Mouse (Mus musculus) Patski (cell line): ENCODE data around the gene Rgs1. TPM values are rescaled to one million over a fixed set of nuclear protein-coding genes. Genes with fewer than 3 reads are reported as not detected.

ENCODE experiments used
- ATAC-seq: fragments of 100-300 bp; one replicate; pipeline ENCODE4 v1.8.0; 2021
- CTCF ChIA-PET: fragments of 350-600 bp; sonication (Branson Sonifier 250); formaldehyde crosslinking; loops from one replicate; lab custom pipeline; 2022; ENCODE audit warnings: inconsistent platforms; lab: Charles Lee
- POLR2A ChIA-PET: fragments of 350-600 bp; sonication (Branson Sonifier 250); formaldehyde crosslinking; loops from one replicate; lab custom pipeline; 2022; ENCODE audit warnings: antibody characterized with exemption, inconsistent platforms; lab: Charles Lee
- DNase-seq: peaks from one replicate; pipeline ENCODE4 v3.0.0-alpha.2; 2011; ENCODE audit warnings: low read depth, low spot score
- H3K27me3 ChIP-seq: fragments of 371-371 bp; one replicate; pipeline ENCODE4 v1.5.1; 2021
- CTCF ChIP-seq: fragments of 100-300 bp; IDR thresholded peaks from one replicate; pipeline ENCODE4 v1.5.1; 2021
- in situ Hi-C: fragments of 300-500 bp; cut with MboI; formaldehyde crosslinking; loops from 3 replicates; pipeline ENCODE4 v1.11.1; 2018; ENCODE audit warnings: low pct_unique_long_range_greater_than_20kb, mixed read lengths
- polyA plus RNA-seq: library from polyadenylated mRNA; unstranded; gene quantifications from one replicate; pipeline ENCODE4 v1.2.3, GENCODE M21; 2021

Gene Rgs1
- polyA plus RNA-seq, 1 experiment from 2014 or later, result not detected

DNA sequence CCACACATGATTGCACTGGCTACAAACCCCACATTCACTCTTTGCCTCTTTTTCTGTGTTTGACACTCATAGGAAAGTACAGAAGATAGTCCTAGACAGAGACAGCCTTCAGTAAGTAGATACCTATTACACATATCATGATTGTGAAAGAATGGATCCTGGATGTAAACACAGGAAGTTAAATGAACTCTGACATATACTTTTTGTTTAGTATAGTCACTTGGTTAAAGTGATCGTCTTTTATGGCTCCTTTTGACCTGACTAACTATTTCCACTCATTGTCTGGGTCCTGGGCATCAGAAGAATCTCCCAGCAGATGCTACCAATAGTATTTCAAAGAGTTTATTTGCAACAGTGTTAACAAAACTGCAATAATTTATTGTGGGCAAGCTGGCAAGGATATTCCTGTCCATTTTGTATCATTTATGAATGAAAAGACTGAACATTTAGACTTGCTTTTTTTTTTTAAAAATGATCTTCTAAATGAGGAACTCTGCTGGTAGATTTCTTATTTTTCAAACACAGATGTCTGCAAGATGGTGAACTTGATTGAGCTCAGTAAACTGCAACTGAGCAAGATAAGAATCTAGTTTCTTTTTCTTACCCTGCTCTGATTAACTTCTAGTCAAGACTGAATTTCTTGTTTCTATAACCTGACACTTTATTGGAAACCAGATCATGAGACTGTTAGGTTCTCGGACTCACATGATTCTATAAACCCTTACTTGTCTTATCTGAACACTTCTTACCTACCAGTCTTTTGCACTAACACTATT, 7.7 kb upstream of the Rgs1 start:
- ChIA-PET CTCF (interaction anchor here (1.2 kb wide), 1 partner anchor 43 kb away, joined by 4 read pairs; no protein-coding TSS in a partner anchor), POLR2A (no interaction called here)
- H3K27me3 ChIP-seq, result no peaks in the 10 kb centered on the region
- ATAC-seq, result no peak
- TF ChIP-seq CTCF, result no peak
- no peak for DNase-seq
- in situ Hi-C loops, result no loop called here

DNA sequence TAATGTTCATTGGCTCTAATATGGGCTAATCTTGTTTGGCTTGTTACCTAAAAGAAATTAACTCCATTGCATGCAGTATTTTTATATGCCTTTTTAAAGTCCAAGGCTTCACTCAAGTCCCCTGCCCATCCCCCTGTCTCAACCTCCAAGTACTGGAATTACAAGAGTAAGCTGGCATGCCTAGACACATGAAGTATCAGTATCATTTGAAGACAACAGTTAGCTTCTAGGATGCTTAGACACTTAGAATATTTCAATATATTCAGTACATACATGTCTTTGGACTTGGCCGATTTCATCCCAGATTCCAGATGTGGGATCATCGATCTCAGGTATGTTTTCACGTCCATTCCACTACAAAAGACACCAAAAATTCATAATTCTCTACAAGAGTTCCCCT, 836 bp downstream of the Rgs1 start:
- DNase-seq (no peak), ATAC-seq (no peak)
- peaks cover 9% of the 10 kb centered on the region for H3K27me3 ChIP-seq
- in situ Hi-C loops, result loop anchor here (10.0 kb wide), 2 partner anchors 127 to 443 kb away; no protein-coding TSS in a partner anchor
- ChIA-PET CTCF (no interaction called here), POLR2A (no interaction called here)
- no peak for TF ChIP-seq CTCF

DNA sequence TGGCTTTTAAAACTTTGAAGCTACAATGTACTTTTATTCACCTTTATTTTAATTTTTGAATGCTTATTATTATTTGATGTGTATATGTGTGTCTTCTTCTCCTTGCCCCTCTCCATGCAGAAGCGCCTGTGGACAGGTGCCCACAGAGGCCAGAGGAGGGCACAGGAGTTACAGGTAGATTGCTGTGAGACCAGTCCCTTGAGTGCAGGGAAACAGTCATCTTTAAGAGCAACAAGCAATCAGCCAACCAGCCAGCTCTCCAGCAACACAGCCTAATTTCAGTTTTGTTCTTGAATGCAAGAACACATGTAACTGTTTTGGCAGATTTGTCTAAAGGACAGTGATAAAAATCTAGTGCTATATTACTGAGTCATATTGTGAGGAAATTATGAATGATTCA, 1.7 kb downstream of the Rgs1 start:
- ChIA-PET CTCF (no interaction called here), POLR2A (no interaction called here)
- in situ Hi-C loops, result loop anchor here (10.0 kb wide), 2 partner anchors 127 to 443 kb away; no protein-coding TSS in a partner anchor

DNA sequence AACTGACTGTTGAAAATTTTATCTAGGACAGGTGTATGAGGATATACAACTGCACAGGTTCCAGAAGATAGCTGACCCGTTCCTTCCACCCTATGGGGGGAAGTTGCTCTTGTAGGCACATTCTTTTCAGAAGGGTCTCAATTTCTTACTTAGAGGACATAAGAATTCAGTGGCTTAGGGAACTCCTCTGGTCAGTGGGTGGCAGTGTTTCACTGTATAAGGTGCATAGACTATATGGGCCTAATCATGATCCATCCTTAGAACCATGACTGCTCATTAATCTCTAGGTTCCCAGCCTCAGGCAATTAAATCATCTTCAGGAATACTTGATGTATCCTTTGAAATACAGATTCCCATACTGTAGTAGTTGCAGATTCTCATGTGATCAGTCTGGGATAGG, 5.5 kb downstream of the Rgs1 start:
- ChIA-PET POLR2A (no interaction called here), CTCF (interaction anchor here (0.7 to 1.8 kb wide), 5 partner anchors 8 to 111 kb away, joined by 3 to 11 read pairs (median 5); no protein-coding TSS in a partner anchor)
- no peak for DNase-seq
- in situ Hi-C loops, result loop anchor here (10.0 kb wide), 2 partner anchors 131 to 439 kb away; no protein-coding TSS in a partner anchor
- TF ChIP-seq CTCF, result peak; percentile 74
- H3K27me3 ChIP-seq, result peaks cover 9% of the 10 kb centered on the region
- peak; percentile 93 for ATAC-seq

More for the DNA sequence above, 1.7 kb downstream of the Rgs1 start:
- peak; percentile 11 for TF ChIP-seq CTCF
- DNase-seq (no peak), ATAC-seq (no peak)
- peaks cover 9% of the 10 kb centered on the region for H3K27me3 ChIP-seq

DNA sequence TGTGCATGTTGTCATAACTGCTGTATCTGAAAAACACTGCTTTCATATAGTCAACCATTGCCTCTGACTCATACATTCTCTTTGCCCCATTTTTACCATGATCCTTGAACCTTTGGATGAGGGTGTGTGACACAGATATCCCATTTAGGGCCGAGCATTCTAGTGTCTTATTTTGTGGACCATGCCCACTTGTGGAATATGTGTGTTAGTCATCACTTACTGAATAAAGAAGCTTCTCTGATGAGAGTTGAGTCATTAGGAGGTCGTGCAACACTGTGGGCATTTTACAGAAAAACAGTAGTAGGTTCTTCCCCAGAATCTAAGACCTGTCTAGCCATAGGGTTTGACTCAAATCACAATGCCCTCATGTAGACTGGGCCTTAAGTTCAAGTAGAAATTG, 9.8 kb downstream of the Rgs1 start:
- POLR2A ChIA-PET, result interaction anchor here (1.1 kb wide), 1 partner anchor 11 kb away, joined by 3 read pairs; no protein-coding TSS in a partner anchor

DNA sequence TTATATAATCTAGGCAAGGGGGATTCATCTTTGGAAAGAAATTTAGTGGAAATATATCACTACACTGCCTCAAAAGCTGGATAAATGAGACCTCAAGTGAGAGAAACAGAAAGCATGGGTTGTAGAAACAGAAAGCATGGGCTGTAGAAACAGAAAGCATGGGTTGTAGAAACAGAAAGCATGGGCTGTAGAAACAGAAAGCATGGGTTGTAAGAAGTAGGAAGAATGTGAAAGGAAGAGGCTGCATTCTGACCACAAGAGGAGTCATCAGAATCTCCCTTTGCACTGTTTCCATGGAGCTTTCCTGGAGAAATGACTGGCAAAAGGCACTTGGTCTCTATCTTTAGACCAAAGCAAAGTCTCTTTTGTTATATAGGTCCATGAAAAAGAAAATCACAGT, 33.8 kb downstream of the Rgs1 start:
- H3K27me3 ChIP-seq, result no peaks in the 10 kb centered on the region
- no peak for TF ChIP-seq CTCF
- no peak for ATAC-seq
- in situ Hi-C loops, result no loop called here
- POLR2A ChIA-PET, result no interaction called here
- CTCF ChIA-PET, result no interaction called here
- DNase-seq, result no peak

More for the DNA sequence above, 9.8 kb downstream of the Rgs1 start:
- in situ Hi-C loops, result no loop called here
- peak; percentile 60 for DNase-seq
- no peaks in the 10 kb centered on the region for H3K27me3 ChIP-seq
- ATAC-seq, result peak; percentile 63
- TF ChIP-seq CTCF, result no peak
- CTCF ChIA-PET, result interaction anchor here (1.4 to 2.1 kb wide), 2 partner anchors 10 to 42 kb away, joined by 3 to 13 read pairs; no protein-coding TSS in a partner anchor

DNA sequence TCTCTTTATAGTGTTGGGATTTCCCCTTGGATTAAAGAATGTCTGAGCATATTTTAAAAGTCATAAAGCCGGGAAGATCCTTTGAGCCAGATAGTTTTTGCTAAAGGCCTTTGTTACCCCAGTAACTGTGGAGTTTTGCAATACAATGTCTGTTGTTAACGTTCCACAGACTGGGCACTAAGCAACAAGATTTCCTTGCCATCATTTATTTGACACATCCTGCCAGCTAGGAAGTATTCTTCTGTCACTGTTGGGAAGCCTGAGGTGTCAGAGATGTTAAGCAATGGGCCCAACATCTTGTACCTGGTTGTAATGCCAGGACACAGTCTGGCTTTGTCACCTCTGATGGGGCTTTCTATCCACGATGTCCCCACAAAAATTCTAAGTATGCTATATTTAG, 38.1 kb downstream of the Rgs1 start:
- ChIA-PET CTCF (interaction anchor here (1.6 kb wide), 1 partner anchor 13 kb away, joined by 4 read pairs; no protein-coding TSS in a partner anchor), POLR2A (interaction anchor here (0.9 kb wide), 1 partner anchor 208 kb away, joined by 3 read pairs; no protein-coding TSS in a partner anchor)
- in situ Hi-C loops, result no loop called here
- H3K27me3 ChIP-seq, result no peaks in the 10 kb centered on the region
- no peak for TF ChIP-seq CTCF
- peak; percentile 88 for ATAC-seq
- peak; percentile 59 for DNase-seq

DNA sequence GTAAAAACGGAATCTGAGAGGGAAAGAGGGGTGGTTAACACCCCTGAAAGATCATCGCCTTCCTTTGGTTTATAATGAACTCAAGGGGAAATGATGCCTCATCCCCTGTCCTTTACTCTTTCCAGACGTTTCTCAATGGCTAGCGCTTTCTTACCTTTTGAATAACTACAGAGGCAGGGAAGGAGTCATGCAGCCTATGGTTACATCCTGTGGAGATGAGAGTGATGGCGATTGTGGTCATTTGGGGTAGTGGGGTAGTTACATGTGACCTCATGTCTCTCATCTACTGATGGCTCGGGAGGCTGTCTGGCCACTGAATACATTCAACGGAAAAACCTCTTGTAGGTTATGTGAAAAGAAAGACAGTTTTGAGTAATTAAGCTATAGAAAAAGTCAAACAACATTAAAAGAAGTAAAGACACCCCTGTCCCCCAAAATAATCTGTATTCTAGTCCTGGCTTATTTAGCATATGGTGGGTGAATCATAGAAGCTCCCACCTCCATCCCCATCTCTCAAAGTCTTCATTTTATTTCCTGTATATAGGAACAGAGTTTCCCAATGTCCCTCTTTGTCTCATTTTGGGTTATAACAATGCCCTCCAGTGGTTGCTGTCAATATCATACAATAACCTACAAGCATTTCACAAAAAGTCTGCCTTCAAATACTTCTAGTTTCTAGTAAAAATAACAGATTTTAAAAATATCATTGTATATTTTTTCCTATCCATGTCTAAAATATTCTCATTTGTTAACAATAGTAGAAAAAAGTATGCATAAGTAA, 42.6 kb downstream of the Rgs1 start:
- no peak for DNase-seq
- H3K27me3 ChIP-seq, result peaks cover 3% of the 10 kb centered on the region
- in situ Hi-C loops, result loop anchor here (10.0 kb wide), 2 partner anchors 168 to 402 kb away; no protein-coding TSS in a partner anchor
- ChIA-PET CTCF (interaction anchor here (4.3 kb wide), 1 partner anchor 9 kb away, joined by 22 read pairs; no protein-coding TSS in a partner anchor), POLR2A (no interaction called here)
- no peak for TF ChIP-seq CTCF
- no peak for ATAC-seq

DNA sequence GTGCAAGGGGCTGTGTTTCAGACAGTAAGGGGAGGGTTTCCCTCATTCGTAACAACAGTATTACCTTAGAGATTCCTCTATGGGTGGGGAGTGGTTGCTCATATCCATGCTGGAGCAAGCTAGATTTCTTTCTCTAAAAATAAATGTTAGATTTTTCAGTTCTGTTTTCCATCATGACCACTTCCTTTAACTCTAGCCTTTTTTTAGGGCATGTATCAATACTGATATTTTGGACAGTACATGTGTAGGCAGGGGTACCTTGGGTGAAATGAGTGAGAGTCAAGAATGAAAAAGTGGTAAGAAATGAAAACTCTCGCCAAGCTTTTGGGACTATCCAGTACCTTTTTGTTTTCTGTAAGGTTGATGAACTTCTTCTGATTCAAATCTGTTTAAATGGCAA, 44.3 kb downstream of the Rgs1 start:
- in situ Hi-C loops, result loop anchor here (10.0 kb wide), 2 partner anchors 170 to 400 kb away; no protein-coding TSS in a partner anchor
- peaks cover 3% of the 10 kb centered on the region for H3K27me3 ChIP-seq
- ATAC-seq (no peak), DNase-seq (no peak)
- ChIA-PET CTCF (no interaction called here), POLR2A (no interaction called here)
- no peak for TF ChIP-seq CTCF

DNA sequence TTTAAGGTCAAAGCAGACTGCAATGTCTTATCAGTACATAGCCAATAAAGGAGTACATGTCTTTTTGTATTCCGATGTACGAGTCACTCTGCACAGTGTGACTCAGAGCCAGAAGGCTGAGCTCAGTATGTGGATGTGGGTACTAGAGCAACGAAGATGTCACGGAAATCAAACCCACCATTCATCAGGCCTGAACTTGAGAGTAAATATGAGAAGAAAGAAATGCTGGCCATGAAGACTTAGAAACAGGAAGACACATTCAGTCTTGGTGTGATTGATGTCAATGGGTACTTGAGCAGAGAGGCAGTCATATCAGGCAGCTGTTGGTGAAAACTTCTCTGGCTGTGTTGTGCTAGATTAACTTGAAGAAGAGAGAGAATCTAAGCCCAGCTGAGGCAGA, 46.1 kb downstream of the Rgs1 start:
- ATAC-seq (no peak), DNase-seq (no peak)
- in situ Hi-C loops, result loop anchor here (10.0 kb wide), 2 partner anchors 172 to 398 kb away; no protein-coding TSS in a partner anchor
- ChIA-PET POLR2A (no interaction called here), CTCF (no interaction called here)
- no peak for TF ChIP-seq CTCF
- peaks cover 3% of the 10 kb centered on the region for H3K27me3 ChIP-seq
